Mouse (Mus musculus) intestine, embryonic 15.5 days (tissue): ENCODE measurements around the gene Aldh18a1. TPM values are rescaled to one million over a fixed set of nuclear protein-coding genes. Genes with fewer than 3 reads are reported as not detected.

Experiments
- polyA plus RNA-seq: library from polyadenylated mRNA; unstranded; fragments of >200 nt; fragmentation: Nextera tagmentation; extraction: Ambion mirVana; gene quantifications from 2 replicates; pipeline ENCODE4 v1.2.1, GENCODE M21; 2015

The Aldh18a1 gene
- polyA plus RNA-seq, 1 experiment from 2014 or later, result 211 TPM

Other genes with a start within 250 kb of the Aldh18a1 start
- gene Sorbs1, start 74.7 kb downstream of the Aldh18a1 start, polyA plus RNA-seq, result 72.1 and 76.3 TPM in 2 replicates
- 9.8 and 10.5 TPM in 2 replicates for gene Tctn3, start 23.8 kb upstream of the Aldh18a1 start, polyA plus RNA-seq
- 7.0 and 7.8 TPM in 2 replicates for gene Entpd1, start 23.9 kb upstream of the Aldh18a1 start, polyA plus RNA-seq
- gene Cc2d2b, start 160.3 kb upstream of the Aldh18a1 start, polyA plus RNA-seq, result 0.06 TPM in 1 of 2 replicates, not detected in the other
- gene Ccnj, start 242.8 kb upstream of the Aldh18a1 start, polyA plus RNA-seq, result 9.1 and 9.8 TPM in 2 replicates